Mouse (Mus musculus) neural tube, embryonic 13.5 days (tissue): Measurements from ENCODE around the gene Arfgef2. TPM values are rescaled to one million over a fixed set of nuclear protein-coding genes. Genes with fewer than 3 reads are reported as not detected.

ENCODE experiments used
- ATAC-seq: fragments of 200-750 bp; cut with Nextera tagmentation; 2 replicates; pipeline ENCODE4 v1.8.0; 2017; ENCODE audit warnings: low read depth, mild to moderate bottlenecking, moderate TSS enrichment, moderate library complexity
- H3K27ac ChIP-seq: fragments of 300-500 bp; sonication (generic); replicated peaks from 2 replicates; pipeline ENCODE4 v1.5.1; 2015; ENCODE audit warnings: moderate library complexity, mild to moderate bottlenecking, inconsistent platforms
- H3K27me3 ChIP-seq: fragments of 300-500 bp; sonication (generic); 2 replicates; pipeline ENCODE4 v1.6.1; 2015; ENCODE audit warnings: mild to moderate bottlenecking, inconsistent platforms
- H3K36me3 ChIP-seq: fragments of 300-500 bp; sonication (generic); 2 replicates; pipeline ENCODE4 v1.6.1; 2015; ENCODE audit warnings: mild to moderate bottlenecking, inconsistent platforms
- H3K4me1 ChIP-seq: fragments of 300-500 bp; sonication (generic); replicated peaks from 2 replicates; pipeline ENCODE4 v1.6.1; 2015; ENCODE audit warnings: inconsistent platforms
- H3K4me2 ChIP-seq: fragments of 300-500 bp; sonication (generic); 2 replicates; pipeline ENCODE4 v1.6.1; 2015; ENCODE audit warnings: inconsistent platforms, mild to moderate bottlenecking, moderate library complexity
- H3K4me3 ChIP-seq: fragments of 300-500 bp; sonication (generic); 2 replicates; pipeline ENCODE4 v1.5.1; 2015; ENCODE audit warnings: mild to moderate bottlenecking, inconsistent platforms
- H3K9ac ChIP-seq: fragments of 300-500 bp; sonication (generic); 2 replicates; pipeline ENCODE4 v1.6.1; 2015; ENCODE audit warnings: moderate library complexity, mild to moderate bottlenecking, inconsistent platforms
- H3K9me3 ChIP-seq: fragments of 300-500 bp; sonication (generic); 2 replicates; pipeline ENCODE4 v1.6.1; 2016; ENCODE audit warnings: inconsistent platforms
- WGBS: fragments of 180-500 bp; shearing (Covaris S2); methylation state at CpG from one replicate; pipeline ENCODE4 v1.1.7; 2015; 5-methylcytosine and 5-hydroxymethylcytosine counted together
- polyA plus RNA-seq: library from polyadenylated mRNA; unstranded; fragments of >200 nt; fragmentation: Nextera tagmentation; extraction: Ambion mirVana; gene quantifications from 2 replicates; pipeline ENCODE4 v1.2.1, GENCODE M21; 2015

Gene Arfgef2
- polyA plus RNA-seq, 1 experiment from 2014 or later: 4.4 TPM

GRCm38 (mm10) chr2:166870899-166871298 is 65.5 kb downstream of the Arfgef2 start:
- peaks cover 93% of the 10 kb centered on the region for H3K36me3 ChIP-seq

GRCm38 (mm10) chr2:166874675-166875280 is 69.4 kb downstream of the Arfgef2 start:
- 75% methylated on average over 10 of the region's 10 CpGs for WGBS
- H3K9me3 ChIP-seq: no peaks in the 10 kb centered on the region
- no peak for ATAC-seq

More at GRCm38 (mm10) chr2:166870899-166871298, 65.5 kb downstream of the Arfgef2 start:
- Histone ChIP-seq H3K4me1 (no peaks in the 10 kb centered on the region), H3K9me3 (no peaks in the 10 kb centered on the region), H3K27ac (no peak overlapping the region), H3K4me3 (no peak overlapping the region), H3K9ac (no peak overlapping the region), H3K4me2 (no peak overlapping the region), H3K27me3 (no peaks in the 10 kb centered on the region)
- no peak for ATAC-seq
- 91% methylated on average over 10 of the region's 10 CpGs for WGBS

GRCm38 (mm10) chr2:166875561-166875960 is 70.2 kb downstream of the Arfgef2 start:
- no peak overlapping the region for H3K27ac ChIP-seq
- H3K4me1 ChIP-seq: no peaks in the 10 kb centered on the region
- ATAC-seq: no peak
- H3K9me3 ChIP-seq: no peaks in the 10 kb centered on the region
- peaks cover 79% of the 10 kb centered on the region for H3K36me3 ChIP-seq
- WGBS: 91% methylated on average over 6 of the region's 6 CpGs
- no peak overlapping the region for H3K9ac ChIP-seq
- H3K27me3 ChIP-seq: no peaks in the 10 kb centered on the region
- H3K4me3 ChIP-seq: no peak overlapping the region
- H3K4me2 ChIP-seq: no peak overlapping the region

More at GRCm38 (mm10) chr2:166874675-166875280, 69.4 kb downstream of the Arfgef2 start:
- Histone ChIP-seq H3K27me3 (no peaks in the 10 kb centered on the region), H3K9ac (no peak overlapping the region), H3K4me3 (no peak overlapping the region), H3K4me1 (no peaks in the 10 kb centered on the region), H3K27ac (no peak overlapping the region), H3K4me2 (no peak overlapping the region), H3K36me3 (peaks cover 84% of the 10 kb centered on the region)

- no peak overlapping the region for H3K4me3 ChIP-seq
- no peak overlapping the region for H3K4me2 ChIP-seq
- H3K27me3 ChIP-seq: no peaks in the 10 kb centered on the region
- H3K9ac ChIP-seq: no peak overlapping the region
- no peak overlapping the region for H3K27ac ChIP-seq
- no peaks in the 10 kb centered on the region for H3K4me1 ChIP-seq
- ATAC-seq: no peak
- H3K36me3 ChIP-seq: peaks cover 79% of the 10 kb centered on the region
- no peaks in the 10 kb centered on the region for H3K9me3 ChIP-seq
- 90% methylated on average over 10 of the region's 10 CpGs for WGBS
Observed at GRCm38 (mm10) chr2:166876331-166876730, 70.9 kb downstream of the Arfgef2 start.

GRCm38 (mm10) chr2:166885066-166885465 is 79.7 kb downstream of the Arfgef2 start:
- H3K4me1 ChIP-seq: no peaks in the 10 kb centered on the region
- H3K36me3 ChIP-seq: peaks cover 31% of the 10 kb centered on the region
- H3K27ac ChIP-seq: no peak overlapping the region
- H3K9ac ChIP-seq: peak overlapping the region; percentile 31; the same call in 1 of the 2 replicates
- WGBS: 76% methylated on average over 7 of the region's 7 CpGs
- ATAC-seq: no peak
- no peak overlapping the region for H3K4me2 ChIP-seq
- H3K4me3 ChIP-seq: no peak overlapping the region
- no peaks in the 10 kb centered on the region for H3K27me3 ChIP-seq
- H3K9me3 ChIP-seq: no peaks in the 10 kb centered on the region

GRCm38 (mm10) chr2:166885619-166886018 is 80.2 kb downstream of the Arfgef2 start:
- Histone ChIP-seq H3K4me1 (no peaks in the 10 kb centered on the region), H3K4me3 (no peak overlapping the region), H3K27me3 (no peaks in the 10 kb centered on the region), H3K9ac (no peak overlapping the region), H3K27ac (no peak overlapping the region), H3K4me2 (no peak overlapping the region), H3K36me3 (peaks cover 36% of the 10 kb centered on the region), H3K9me3 (no peaks in the 10 kb centered on the region)
- WGBS: 86% methylated on average over 10 of the region's 10 CpGs
- ATAC-seq: no peak

- Histone ChIP-seq H3K4me3 (no peak overlapping the region), H3K4me1 (no peaks in the 10 kb centered on the region), H3K9ac (no peak overlapping the region), H3K27ac (no peak overlapping the region), H3K36me3 (peaks cover 35% of the 10 kb centered on the region), H3K9me3 (no peaks in the 10 kb centered on the region), H3K27me3 (no peaks in the 10 kb centered on the region), H3K4me2 (no peak overlapping the region)
- WGBS: 90% methylated on average over 3 of the region's 3 CpGs
- no peak for ATAC-seq
Observed at GRCm38 (mm10) chr2:166886231-166886630, 80.8 kb downstream of the Arfgef2 start.

GRCm38 (mm10) chr2:166887816-166888215 is 82.4 kb downstream of the Arfgef2 start:
- Histone ChIP-seq H3K27ac (no peak overlapping the region), H3K4me3 (no peak overlapping the region), H3K9me3 (no peaks in the 10 kb centered on the region), H3K9ac (no peak overlapping the region), H3K4me2 (no peak overlapping the region), H3K27me3 (no peaks in the 10 kb centered on the region), H3K4me1 (no peaks in the 10 kb centered on the region), H3K36me3 (peaks cover 41% of the 10 kb centered on the region)
- ATAC-seq: no peak
- WGBS: 26% methylated on average over 11 of the region's 11 CpGs

- Histone ChIP-seq H3K9me3 (no peaks in the 10 kb centered on the region), H3K9ac (no peak overlapping the region), H3K36me3 (peaks cover 55% of the 10 kb centered on the region), H3K4me2 (no peak overlapping the region), H3K4me1 (no peaks in the 10 kb centered on the region), H3K27ac (no peak overlapping the region), H3K4me3 (no peak overlapping the region), H3K27me3 (no peaks in the 10 kb centered on the region)
- no peak for ATAC-seq
- WGBS: 80% methylated on average over 9 of the region's 9 CpGs
Observed at GRCm38 (mm10) chr2:166891366-166891880, 86.0 kb downstream of the Arfgef2 start.

GRCm38 (mm10) chr2:166892158-166892680 is 86.8 kb downstream of the Arfgef2 start:
- peaks cover 51% of the 10 kb centered on the region for H3K36me3 ChIP-seq
- H3K4me1 ChIP-seq: no peaks in the 10 kb centered on the region
- no peak overlapping the region for H3K4me3 ChIP-seq
- no peaks in the 10 kb centered on the region for H3K27me3 ChIP-seq
- no peak for ATAC-seq
- 94% methylated on average over 8 of the region's 8 CpGs for WGBS
- H3K4me2 ChIP-seq: no peak overlapping the region
- H3K9ac ChIP-seq: no peak overlapping the region
- no peaks in the 10 kb centered on the region for H3K9me3 ChIP-seq
- H3K27ac ChIP-seq: no peak overlapping the region

GRCm38 (mm10) chr2:166893036-166893435 is 87.6 kb downstream of the Arfgef2 start:
- H3K9ac ChIP-seq: no peak overlapping the region
- ATAC-seq: no peak
- H3K27ac ChIP-seq: no peak overlapping the region
- no peak overlapping the region for H3K4me3 ChIP-seq
- no peak overlapping the region for H3K4me2 ChIP-seq
- H3K27me3 ChIP-seq: no peaks in the 10 kb centered on the region
- H3K9me3 ChIP-seq: no peaks in the 10 kb centered on the region
- WGBS: 90% methylated on average over 5 of the region's 5 CpGs
- H3K4me1 ChIP-seq: no peaks in the 10 kb centered on the region
- peaks cover 51% of the 10 kb centered on the region for H3K36me3 ChIP-seq

- H3K4me3 ChIP-seq: no peak overlapping the region
- H3K4me1 ChIP-seq: no peaks in the 10 kb centered on the region
- WGBS: 77% methylated on average over 13 of the region's 13 CpGs
- no peak overlapping the region for H3K4me2 ChIP-seq
- H3K9me3 ChIP-seq: no peaks in the 10 kb centered on the region
- no peak for ATAC-seq
- H3K9ac ChIP-seq: no peak overlapping the region; the same call in 1 of the 2 replicates
- peaks cover 39% of the 10 kb centered on the region for H3K36me3 ChIP-seq
- no peaks in the 10 kb centered on the region for H3K27me3 ChIP-seq
- no peak overlapping the region for H3K27ac ChIP-seq
Observed at GRCm38 (mm10) chr2:166896368-166896767, 91.0 kb downstream of the Arfgef2 start.

- Histone ChIP-seq H3K9ac (no peak overlapping the region), H3K27me3 (no peaks in the 10 kb centered on the region), H3K4me1 (no peaks in the 10 kb centered on the region), H3K4me3 (no peak overlapping the region), H3K27ac (no peak overlapping the region), H3K9me3 (no peaks in the 10 kb centered on the region), H3K4me2 (no peak overlapping the region), H3K36me3 (peaks cover 33% of the 10 kb centered on the region)
- WGBS: 86% methylated on average over 12 of the region's 12 CpGs
- ATAC-seq: no peak
Observed at GRCm38 (mm10) chr2:166896974-166897373, 91.6 kb downstream of the Arfgef2 start.
